Mouse (Mus musculus) T-helper 2 cell (primary cell): ENCODE measurements around the gene Tm9sf1.

Experiments used
- in situ Hi-C: fragments of 300-600 bp; cut with MboI, MseI; formaldehyde crosslinking; loops from one replicate; pipeline ENCODE4 v1.15.1; 2025; ENCODE audit warnings: high pct_unique_total_duplicates

Gene Tm9sf1

GRCm38 (mm10) chr14:55634874-55635522 lies 8.6 kb downstream of the Tm9sf1 start:
- in situ Hi-C loops, result loop anchor here (5.0 kb wide), 1 partner anchor 33 kb away; the partner anchor contains the start of gene Irf9

- in situ Hi-C loops, result loop anchor here (10.0 kb wide), 1 partner anchor 65 kb away; the partner anchor contains the start of genes A730061H03Rik and Dcaf11
Measured at GRCm38 (mm10) chr14:55629312-55629711, 14.3 kb downstream of the Tm9sf1 start.

- in situ Hi-C loops, result loop anchor here (10.0 kb wide), 1 partner anchor 63 kb away; the partner anchor contains the start of genes A730061H03Rik and Dcaf11
Measured at GRCm38 (mm10) chr14:55628077-55628827, 15.4 kb downstream of the Tm9sf1 start.

GRCm38 (mm10) chr14:55618486-55619195 lies 25.0 kb downstream of the Tm9sf1 start:
- in situ Hi-C loops, result no loop called here

- in situ Hi-C loops, result no loop called here
Measured at GRCm38 (mm10) chr14:55617822-55618221, 25.8 kb downstream of the Tm9sf1 start, which contains the start of gene Rec8. Gene Rec8 (plus strand): TSS chr14:55618037.

GRCm38 (mm10) chr14:55616844-55617243 lies 26.8 kb downstream of the Tm9sf1 start:
- in situ Hi-C loops, result no loop called here

- in situ Hi-C loops, result no loop called here
Measured at GRCm38 (mm10) chr14:55615876-55616275, 27.7 kb downstream of the Tm9sf1 start.

- in situ Hi-C loops, result loop anchor here (5.0 kb wide), 1 partner anchor 48 kb away; the partner anchor contains the start of gene Mdp1
Measured at GRCm38 (mm10) chr14:55614565-55615178, 28.9 kb downstream of the Tm9sf1 start.

GRCm38 (mm10) chr14:55613346-55613745 lies 30.3 kb downstream of the Tm9sf1 start:
- in situ Hi-C loops, result loop anchor here (5.0 kb wide), 1 partner anchor 49 kb away; the partner anchor contains the start of gene Mdp1

- in situ Hi-C loops, result no loop called here
Measured at GRCm38 (mm10) chr14:55608339-55608738, 35.3 kb downstream of the Tm9sf1 start.

- in situ Hi-C loops, result no loop called here
Measured at GRCm38 (mm10) chr14:55605743-55606459, 37.7 kb downstream of the Tm9sf1 start.

- in situ Hi-C loops, result loop anchor here (5.0 kb wide), 1 partner anchor 32 kb away; the partner anchor contains the start of genes Gm49378 and Ipo4
Measured at GRCm38 (mm10) chr14:55604823-55605222, 38.8 kb downstream of the Tm9sf1 start.

GRCm38 (mm10) chr14:55603633-55604576 lies 39.7 kb downstream of the Tm9sf1 start:
- in situ Hi-C loops, result loop anchor here (5.0 kb wide), 1 partner anchor 33 kb away; the partner anchor contains the start of genes Gm49378 and Ipo4

- in situ Hi-C loops, result loop anchor here (5.0 kb wide), 1 partner anchor 34 kb away; the partner anchor contains the start of genes Gm49378 and Ipo4
Measured at GRCm38 (mm10) chr14:55603271-55603632, 40.4 kb downstream of the Tm9sf1 start, which contains the start of gene Irf9. Gene Irf9 (plus strand): TSS chr14:55603571.

GRCm38 (mm10) chr14:55598521-55599390 lies 44.9 kb downstream of the Tm9sf1 start:
- in situ Hi-C loops, result no loop called here

GRCm38 (mm10) chr14:55596036-55596690 lies 47.4 kb downstream of the Tm9sf1 start:
- in situ Hi-C loops, result no loop called here

GRCm38 (mm10) chr14:55592226-55592625 lies 51.4 kb downstream of the Tm9sf1 start:
- in situ Hi-C loops, result no loop called here
